ENCODE assay signal across 7 mouse cellular contexts in the genomic region with DNA sequence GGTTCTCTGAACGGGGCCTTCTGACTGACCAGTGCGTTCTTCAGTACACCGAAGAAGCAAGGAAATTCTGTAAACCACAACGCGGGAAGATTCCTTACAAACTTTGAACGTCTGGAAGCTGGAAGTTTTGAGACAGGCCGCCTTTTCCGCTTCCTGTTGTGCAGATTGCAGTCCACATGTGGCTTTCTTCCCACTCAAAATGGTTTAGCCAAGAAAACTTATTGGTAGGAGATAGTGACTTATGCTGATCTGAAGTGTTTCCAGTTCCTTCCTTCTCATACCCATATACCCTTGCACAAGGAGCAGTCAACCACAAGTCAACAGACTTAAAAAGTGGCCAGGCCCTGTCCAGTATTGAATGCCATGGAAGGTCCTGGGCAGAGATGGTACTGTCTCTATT. TPM values are rescaled to one million over a fixed set of nuclear protein-coding genes. Genes with fewer than 3 reads are reported as not detected.
DNase-seq lines count a peak whose midpoint lies in the region; ATAC-seq lines count a peak whose summit lies in the region.

No protein-coding gene starts in this region.

- no peaks in the 10 kb centered on the region for H3K27me3 ChIP-seq in lung, embryonic 16.5 days (ENCODE audit: control insufficient read depth, insufficient read depth, low read depth, low read length)
- peaks cover 4% of the 10 kb centered on the region for H3K27me3 ChIP-seq in forebrain, embryonic 13.5 days
- H3K27me3 ChIP-seq in liver, embryonic 11.5 days (replicated peaks; ENCODE audit: control insufficient read depth, insufficient read depth, low read length): no peaks in the 10 kb centered on the region
- no peaks in the 10 kb centered on the region for H3K27me3 ChIP-seq in stomach, embryonic 16.5 days (ENCODE audit: control insufficient read depth, insufficient read depth, low read length)

- peak overlapping the region; percentile 82 for H3K4me2 ChIP-seq in lung, embryonic 16.5 days (ENCODE audit: low read depth, low read length)
- peak overlapping the region; percentile 96 for H3K4me2 ChIP-seq in forebrain, embryonic 13.5 days
- peak overlapping the region; percentile 91 for H3K4me2 ChIP-seq in liver, embryonic 11.5 days
- H3K4me2 ChIP-seq in stomach, embryonic 16.5 days (ENCODE audit: low read depth, low read length): peak overlapping the region; percentile 96

- peaks cover 15% of the 10 kb centered on the region for H3K4me1 ChIP-seq in lung, embryonic 16.5 days (replicated peaks; ENCODE audit: control insufficient read depth, insufficient read depth, low read length)
- peaks cover 25% of the 10 kb centered on the region for H3K4me1 ChIP-seq in forebrain, embryonic 13.5 days
- H3K4me1 ChIP-seq in liver, embryonic 11.5 days (replicated peaks; ENCODE audit: control insufficient read depth, insufficient read depth, low read length): peaks cover 22% of the 10 kb centered on the region
- H3K4me1 ChIP-seq in stomach, embryonic 16.5 days (ENCODE audit: control insufficient read depth, insufficient read depth, low read length): peaks cover 22% of the 10 kb centered on the region

- H3K9me3 ChIP-seq in lung, embryonic 16.5 days (ENCODE audit: control insufficient read depth, low read length): no peaks in the 10 kb centered on the region
- no peaks in the 10 kb centered on the region for H3K9me3 ChIP-seq in forebrain, embryonic 13.5 days (replicated peaks)
- H3K9me3 ChIP-seq in liver, embryonic 11.5 days (ENCODE audit: control insufficient read depth, low read length): no peaks in the 10 kb centered on the region
- no peaks in the 10 kb centered on the region for H3K9me3 ChIP-seq in stomach, embryonic 16.5 days (replicated peaks; ENCODE audit: control insufficient read depth, low read length)

- peak overlapping the region; percentile 79 for H3K9ac ChIP-seq in lung, embryonic 16.5 days (ENCODE audit: low read length)
- peak overlapping the region; percentile 91 for H3K9ac ChIP-seq in forebrain, embryonic 13.5 days
- peak overlapping the region; percentile 72; the same call in 1 of the 2 replicates for H3K9ac ChIP-seq in liver, embryonic 11.5 days (ENCODE audit: low read depth, low read length)
- H3K9ac ChIP-seq in stomach, embryonic 16.5 days (ENCODE audit: low read length): peak overlapping the region; percentile 91; the same call in 1 of the 2 replicates

- no peak for ATAC-seq in lung, embryonic 16.5 days (ENCODE audit: low read depth)
- ATAC-seq in forebrain, embryonic 13.5 days: no peak
- ATAC-seq in liver, embryonic 11.5 days (replicated peaks; ENCODE audit: low FRiP score): no peak
- no peak for ATAC-seq in stomach, embryonic 16.5 days (ENCODE audit: insufficient read depth, low FRiP score)

- WGBS in lung, embryonic 16.5 days: 47% methylated on average over 8 of the region's 8 CpGs
- WGBS in forebrain, embryonic 13.5 days: 69% methylated on average over 8 of the region's 8 CpGs
- WGBS in liver, embryonic 11.5 days: 52% methylated on average over 8 of the region's 8 CpGs
- WGBS in stomach, embryonic 16.5 days: 48% methylated on average over 8 of the region's 8 CpGs

- no peak for DNase-seq in lung, postnatal 14 days
- no peak for DNase-seq in liver, embryonic 11.5 days (ENCODE audit: low spot score)
- no peak for DNase-seq in frontal cortex, postnatal 14 days (ENCODE audit: low spot score in 2 of 2)
- DNase-seq in ovary, postnatal 36 days (ENCODE audit: low spot score): no peak

- no peak overlapping the region for H3K27ac ChIP-seq in lung, embryonic 16.5 days (ENCODE audit: low read length)
- H3K27ac ChIP-seq in forebrain, embryonic 13.5 days: no peak overlapping the region
- no peak overlapping the region for H3K27ac ChIP-seq in liver, embryonic 11.5 days (ENCODE audit: low read depth, low read length)
- H3K27ac ChIP-seq in stomach, embryonic 16.5 days (ENCODE audit: low read length): no peak overlapping the region

- peaks cover 5% of the 10 kb centered on the region for H3K36me3 ChIP-seq in lung, embryonic 16.5 days (ENCODE audit: control insufficient read depth, insufficient read depth, low read length)
- H3K36me3 ChIP-seq in forebrain, embryonic 13.5 days (ENCODE audit: poor library complexity, severe bottlenecking): peaks cover 20% of the 10 kb centered on the region
- H3K36me3 ChIP-seq in liver, embryonic 11.5 days (ENCODE audit: control insufficient read depth, insufficient read depth, low read length): peaks cover 11% of the 10 kb centered on the region
- H3K36me3 ChIP-seq in stomach, embryonic 16.5 days (ENCODE audit: control insufficient read depth, insufficient read depth, low read length): peaks cover 5% of the 10 kb centered on the region

- peak overlapping the region; percentile 79 for H3K4me3 ChIP-seq in lung, embryonic 16.5 days (ENCODE audit: low read length)
- peak overlapping the region; percentile 99 for H3K4me3 ChIP-seq in forebrain, embryonic 13.5 days
- H3K4me3 ChIP-seq in liver, embryonic 11.5 days (ENCODE audit: low read depth, low read length): peak overlapping the region; percentile 81
- H3K4me3 ChIP-seq in stomach, embryonic 16.5 days (replicated peaks; ENCODE audit: low read length): peak overlapping the region; percentile 98

RNA-seq across cellular contexts. Expression of a gene that starts 1.0 kb away (rescaled TPM):
- polyA plus RNA-seq in lung, embryonic 16.5 days (2015; fragmentation: Nextera tagmentation; extraction: Ambion mirVana): 12.5 and 13.9 TPM in 2 replicates
- 1.2 TPM in 2 replicates for polyA plus RNA-seq in forebrain, embryonic 13.5 days (2015; fragmentation: Nextera tagmentation; extraction: Ambion mirVana)
- polyA plus RNA-seq in liver, embryonic 11.5 days (2014; fragmentation: Nextera tagmentation; extraction: Ambion mirVana): 3.2 and 5.0 TPM in 2 replicates
- 16.3 and 26.9 TPM in 2 replicates for polyA plus RNA-seq in stomach, embryonic 16.5 days (2015; fragmentation: Nextera tagmentation; extraction: Ambion mirVana)

RNA-seq across cellular contexts. Expression of a gene that starts 1.3 kb away (rescaled TPM):
- polyA plus RNA-seq in lung, embryonic 16.5 days (2015; fragmentation: Nextera tagmentation; extraction: Ambion mirVana): 19.9 and 21.0 TPM in 2 replicates
- polyA plus RNA-seq in forebrain, embryonic 13.5 days (2015; fragmentation: Nextera tagmentation; extraction: Ambion mirVana): 24.2 and 26.3 TPM in 2 replicates
- polyA plus RNA-seq in liver, embryonic 11.5 days (2014; fragmentation: Nextera tagmentation; extraction: Ambion mirVana): 12.6 and 13.4 TPM in 2 replicates
- polyA plus RNA-seq in stomach, embryonic 16.5 days (2015; fragmentation: Nextera tagmentation; extraction: Ambion mirVana): 17.6 and 19.0 TPM in 2 replicates

RNA-seq across cellular contexts. Expression of a gene that starts 1.6 kb away (rescaled TPM):
- polyA plus RNA-seq in lung, embryonic 16.5 days (2015; fragmentation: Nextera tagmentation; extraction: Ambion mirVana): 7.5 and 10.1 TPM in 2 replicates
- 7.6 and 8.0 TPM in 2 replicates for polyA plus RNA-seq in forebrain, embryonic 13.5 days (2015; fragmentation: Nextera tagmentation; extraction: Ambion mirVana)
- 8.7 and 9.2 TPM in 2 replicates for polyA plus RNA-seq in liver, embryonic 11.5 days (2014; fragmentation: Nextera tagmentation; extraction: Ambion mirVana)
- polyA plus RNA-seq in stomach, embryonic 16.5 days (2015; fragmentation: Nextera tagmentation; extraction: Ambion mirVana): 7.5 and 10.8 TPM in 2 replicates

RNA-seq across cellular contexts. Expression of a gene that starts 8.8 kb away (rescaled TPM):
- 63.9 and 67.2 TPM in 2 replicates for polyA plus RNA-seq in lung, embryonic 16.5 days (2015; fragmentation: Nextera tagmentation; extraction: Ambion mirVana)
- 101 and 113 TPM in 2 replicates for polyA plus RNA-seq in forebrain, embryonic 13.5 days (2015; fragmentation: Nextera tagmentation; extraction: Ambion mirVana)
- 92.3 and 94.0 TPM in 2 replicates for polyA plus RNA-seq in liver, embryonic 11.5 days (2014; fragmentation: Nextera tagmentation; extraction: Ambion mirVana)
- polyA plus RNA-seq in stomach, embryonic 16.5 days (2015; fragmentation: Nextera tagmentation; extraction: Ambion mirVana): 57.6 and 58.0 TPM in 2 replicates

RNA-seq across cellular contexts. Expression of a gene that starts 15.9 kb away (rescaled TPM):
- polyA plus RNA-seq in lung, embryonic 16.5 days (2015; fragmentation: Nextera tagmentation; extraction: Ambion mirVana): 273 and 291 TPM in 2 replicates
- polyA plus RNA-seq in forebrain, embryonic 13.5 days (2015; fragmentation: Nextera tagmentation; extraction: Ambion mirVana): 338 and 387 TPM in 2 replicates
- polyA plus RNA-seq in liver, embryonic 11.5 days (2014; fragmentation: Nextera tagmentation; extraction: Ambion mirVana): 553 and 579 TPM in 2 replicates
- 241 and 276 TPM in 2 replicates for polyA plus RNA-seq in stomach, embryonic 16.5 days (2015; fragmentation: Nextera tagmentation; extraction: Ambion mirVana)
